Mouse (Mus musculus): ENCODE results near the gene Slc39a5.

- TF ChIP-seq CTCF (IDR thresholded peaks at IDR 0.05; ENCODE audit: low read depth, low read length) (no peak), POLR2A (IDR thresholded peaks at IDR 0.05; ENCODE audit: extremely low read depth, insufficient read depth, low read length) (no peak)
Observed at GRCm38 (mm10) chr10:128376099-128376454, 25.0 kb downstream of the Slc39a5 start.

Measured in liver, adult 2 months (tissue).